21 mouse cellular contexts compared by ENCODE assay signal in genomic region chr7:96706531-96706930, GRCm38 (mm10).
"Had no signal": no experiment of that assay in that cellular context is flagged by ENCODE, and none has a peak within 500 bp of the region (broad histone marks: within the 10 kb centered on the region; RNA-seq: fewer than 3 reads in every experiment).

No protein-coding gene starts in this region.

- H3K4me3 ChIP-seq: intestine, embryonic 15.5 days; kidney, embryonic 15.5 days; limb, embryonic 10.5 days; limb, embryonic 13.5 days; liver, embryonic 12.5 days; lung, embryonic 15.5 days; midbrain, embryonic 12.5 days; myocyte; neural tube, embryonic 13.5 days had no signal

- H3K27ac ChIP-seq: intestine, embryonic 15.5 days; kidney, embryonic 15.5 days; limb, embryonic 10.5 days; limb, embryonic 13.5 days; lung, embryonic 15.5 days; macrophage; midbrain, embryonic 12.5 days; neural tube, embryonic 13.5 days had no signal

- H3K27me3 ChIP-seq: intestine, embryonic 15.5 days; kidney, embryonic 15.5 days; limb, embryonic 13.5 days; liver, embryonic 15.5 days; lung, embryonic 15.5 days; neural tube, embryonic 13.5 days had no signal

- H3K36me3 ChIP-seq: intestine, embryonic 15.5 days; liver, embryonic 12.5 days; liver, embryonic 15.5 days; lung, embryonic 15.5 days had no signal

- DNase-seq: kidney, adult 11 months; kidney, adult 8-10 months; kidney, postnatal 14 days; kidney, postnatal 4 days; liver; lung, adult 18-20 months; lung, postnatal 10 days; thymus, adult 18-20 months; thymus, postnatal 36 days had no signal

- H3K9ac ChIP-seq: intestine, embryonic 15.5 days; kidney, embryonic 15.5 days; limb, embryonic 13.5 days; liver, embryonic 12.5 days; liver, embryonic 15.5 days; lung, embryonic 15.5 days; midbrain, embryonic 12.5 days; neural tube, embryonic 13.5 days had no signal

- H3K9me3 ChIP-seq: intestine, embryonic 15.5 days; kidney, embryonic 15.5 days; limb, embryonic 10.5 days; limb, embryonic 13.5 days; liver, embryonic 12.5 days; liver, embryonic 15.5 days; lung, embryonic 15.5 days; midbrain, embryonic 12.5 days; neural tube, embryonic 13.5 days had no signal

- H3K4me2 ChIP-seq: intestine, embryonic 15.5 days; kidney, embryonic 15.5 days; limb, embryonic 13.5 days; lung, embryonic 15.5 days; midbrain, embryonic 12.5 days; neural tube, embryonic 13.5 days had no signal

- H3K4me1 ChIP-seq: intestine, embryonic 15.5 days; kidney, embryonic 15.5 days; lung, embryonic 15.5 days; midbrain, embryonic 12.5 days had no signal

- ATAC-seq: midbrain, embryonic 16.5 days had no signal
